Mouse (Mus musculus): ENCODE data around the gene Krtap4-2.
"Not testable (repeated sequence)": the region's sequence is repeated elsewhere in the genome, so short reads cannot be mapped to it uniquely, and the experiment has no call there.

Krtap4-2 gene

GRCm38 (mm10) chr11:99634653-99635134 is at the start of gene Krtap4-2:
Krtap4-2 (minus strand) TSS chr11:99635084.
- DNase-seq, result no peak

- DNase-seq, result no peak
Measured at GRCm38 (mm10) chr11:99683481-99683880, 48.6 kb upstream of the Krtap4-2 start.

GRCm38 (mm10) chr11:99665860-99666259 is 31.0 kb upstream of the Krtap4-2 start, which contains the start of gene Krtap4-6:
Krtap4-6 (minus strand) TSS chr11:99665960.
- DNase-seq, result no peak

- DNase-seq, result no peak
Measured at GRCm38 (mm10) chr11:99662802-99663201, 27.9 kb upstream of the Krtap4-2 start.

GRCm38 (mm10) chr11:99659256-99659655 is 24.4 kb upstream of the Krtap4-2 start:
- no peak for DNase-seq

- DNase-seq, result not testable (repeated sequence)
Measured at GRCm38 (mm10) chr11:99658467-99659010, 23.7 kb upstream of the Krtap4-2 start, which contains the start of gene Gm11563. Gm11563 (minus strand) TSS chr11:99658960.

GRCm38 (mm10) chr11:99657051-99657450 is 22.2 kb upstream of the Krtap4-2 start:
- DNase-seq, result no peak

GRCm38 (mm10) chr11:99650136-99650535 is 15.3 kb upstream of the Krtap4-2 start, which contains the start of gene Gm11555:
Gm11555 (minus strand) TSS chr11:99650236.
- DNase-seq, result no peak

GRCm38 (mm10) chr11:99646444-99646843 is 11.6 kb upstream of the Krtap4-2 start:
- DNase-seq, result no peak

GRCm38 (mm10) chr11:99644351-99644750 is 9.5 kb upstream of the Krtap4-2 start:
- no peak for DNase-seq

- not testable (repeated sequence) for DNase-seq
Measured at GRCm38 (mm10) chr11:99643635-99644139, 8.8 kb upstream of the Krtap4-2 start, which contains the start of gene Krtap4-7. Krtap4-7 (minus strand) TSS chr11:99644089.

GRCm38 (mm10) chr11:99640926-99641325 is 6.0 kb upstream of the Krtap4-2 start:
- DNase-seq, result no peak

GRCm38 (mm10) chr11:99637086-99637485 is 2.2 kb upstream of the Krtap4-2 start:
- DNase-seq, result no peak

GRCm38 (mm10) chr11:99633293-99633692 is 1.6 kb downstream of the Krtap4-2 start:
- no peak for DNase-seq

- DNase-seq, result no peak
Measured at GRCm38 (mm10) chr11:99630890-99631289, 4.0 kb downstream of the Krtap4-2 start.

GRCm38 (mm10) chr11:99628138-99628537 is 6.7 kb downstream of the Krtap4-2 start, which contains the start of gene Krtap4-1:
Krtap4-1 (minus strand) TSS chr11:99628238.
- DNase-seq, result no peak

- DNase-seq, result no peak
Measured at GRCm38 (mm10) chr11:99620335-99620734, 14.5 kb downstream of the Krtap4-2 start, which contains the start of gene Gm11562. Gm11562 (minus strand) TSS chr11:99620435.

- no peak for DNase-seq
Measured at GRCm38 (mm10) chr11:99614796-99615363, 20.0 kb downstream of the Krtap4-2 start, which contains the start of gene Krtap2-4. Krtap2-4 (minus strand) TSS chr11:99614846.

GRCm38 (mm10) chr11:99610089-99610488 is 24.8 kb downstream of the Krtap4-2 start, which contains the start of gene Gm11937:
Gm11937 (minus strand) TSS chr11:99610189.
- DNase-seq, result not testable (repeated sequence)

GRCm38 (mm10) chr11:99609126-99609525 is 25.8 kb downstream of the Krtap4-2 start:
- no peak for DNase-seq

- DNase-seq, result not testable (repeated sequence)
Measured at GRCm38 (mm10) chr11:99603208-99603607, 31.7 kb downstream of the Krtap4-2 start, which contains the start of gene Gm11938. Gm11938 (minus strand) TSS chr11:99603308.

- DNase-seq, result not testable (repeated sequence)
Measured at GRCm38 (mm10) chr11:99597742-99598141, 37.1 kb downstream of the Krtap4-2 start, which contains the start of gene Krtap9-3. Krtap9-3 (minus strand) TSS chr11:99598105.

- no peak for DNase-seq
Measured at GRCm38 (mm10) chr11:99590981-99591380, 43.9 kb downstream of the Krtap4-2 start, which contains the start of gene Krtap1-3. Krtap1-3 (minus strand) TSS chr11:99591339.
